Mouse (Mus musculus) natural killer cell, adult 2 months (primary cell): ENCODE results near the gene Uchl4.
"Not testable (repeated sequence)": the region's sequence is repeated elsewhere in the genome, so short reads cannot be mapped to it uniquely, and the experiment has no call there.

ENCODE experiments used
- DNase-seq, 2 experiments: peaks; one replicate each; pipeline ENCODE4 v3.0.0; 2022; ENCODE audit warnings: low spot score in 2 of 2

The Uchl4 gene

GRCm38 (mm10) chr9:64231171-64231570, 3.8 kb upstream of the Uchl4 start:
- no peak for DNase-seq

GRCm38 (mm10) chr9:64231674-64232073, 3.3 kb upstream of the Uchl4 start:
- no peak for DNase-seq

GRCm38 (mm10) chr9:64232257-64232957, 2.6 kb upstream of the Uchl4 start:
- no peak for DNase-seq

GRCm38 (mm10) chr9:64233656-64234055, 1.3 kb upstream of the Uchl4 start:
- DNase-seq: no peak

GRCm38 (mm10) chr9:64236056-64236455, 1.1 kb downstream of the Uchl4 start:
- no peak for DNase-seq

- DNase-seq: no peak
These were observed 5.1 kb downstream of the Uchl4 start for GRCm38 (mm10) chr9:64240116-64240515.

GRCm38 (mm10) chr9:64240681-64241080, 5.7 kb downstream of the Uchl4 start:
- no peak for DNase-seq

- DNase-seq: peak in 1 of 2 experiments; percentile 26
These were observed 7.4 kb downstream of the Uchl4 start for GRCm38 (mm10) chr9:64242381-64242831.

GRCm38 (mm10) chr9:64249371-64249770, 14.4 kb downstream of the Uchl4 start:
- no peak for DNase-seq

GRCm38 (mm10) chr9:64250111-64250730, 15.2 kb downstream of the Uchl4 start:
- DNase-seq: no peak

GRCm38 (mm10) chr9:64252591-64253020, 17.6 kb downstream of the Uchl4 start:
- DNase-seq: no peak

- peak; percentile 100 for DNase-seq
These were observed 18.3 kb downstream of the Uchl4 start, which contains the start of gene Map2k1 for GRCm38 (mm10) chr9:64253021-64253904. Gene Map2k1 (minus strand): TSS chr9:64253631.

GRCm38 (mm10) chr9:64255422-64255821, 20.4 kb downstream of the Uchl4 start:
- no peak for DNase-seq

GRCm38 (mm10) chr9:64256204-64256603, 21.2 kb downstream of the Uchl4 start:
- DNase-seq: no peak

GRCm38 (mm10) chr9:64259906-64260305, 24.9 kb downstream of the Uchl4 start:
- DNase-seq: no peak

- no peak for DNase-seq
These were observed 26.0 kb downstream of the Uchl4 start for GRCm38 (mm10) chr9:64261023-64261422.

GRCm38 (mm10) chr9:64264813-64265212, 29.8 kb downstream of the Uchl4 start:
- no peak for DNase-seq

- DNase-seq: no peak
These were observed 32.2 kb downstream of the Uchl4 start for GRCm38 (mm10) chr9:64267231-64267630.

GRCm38 (mm10) chr9:64268196-64268595, 33.2 kb downstream of the Uchl4 start:
- DNase-seq: no peak

GRCm38 (mm10) chr9:64268836-64269235, 33.8 kb downstream of the Uchl4 start:
- DNase-seq: not testable (repeated sequence)

GRCm38 (mm10) chr9:64271249-64271648, 36.2 kb downstream of the Uchl4 start:
- no peak for DNase-seq

GRCm38 (mm10) chr9:64272611-64273010, 37.6 kb downstream of the Uchl4 start:
- peak in 1 of 2 experiments; percentile 35 for DNase-seq
